Mouse (Mus musculus) small intestine, adult 2 months (tissue): ENCODE results near the gene Lef1.

Source experiments
- CTCF ChIP-seq: fragments of 200-500 bp; IDR thresholded peaks from 2 replicates; pipeline ENCODE4 v1.5.1; 2012; ENCODE audit warnings: low read depth, mild to moderate bottlenecking, control low read depth, inconsistent platforms, low read length, moderate library complexity, mixed read lengths; ENCODE audit not compliant: insufficient replicate concordance, insufficient read length; ENCODE audit errors: extremely low read depth
- POLR2A ChIP-seq: fragments of 200-500 bp; IDR thresholded peaks from 2 replicates; pipeline ENCODE4 v1.6.1; 2012; ENCODE audit warnings: low read depth, mild to moderate bottlenecking, control low read depth, inconsistent platforms, low read length, moderate library complexity

DNA sequence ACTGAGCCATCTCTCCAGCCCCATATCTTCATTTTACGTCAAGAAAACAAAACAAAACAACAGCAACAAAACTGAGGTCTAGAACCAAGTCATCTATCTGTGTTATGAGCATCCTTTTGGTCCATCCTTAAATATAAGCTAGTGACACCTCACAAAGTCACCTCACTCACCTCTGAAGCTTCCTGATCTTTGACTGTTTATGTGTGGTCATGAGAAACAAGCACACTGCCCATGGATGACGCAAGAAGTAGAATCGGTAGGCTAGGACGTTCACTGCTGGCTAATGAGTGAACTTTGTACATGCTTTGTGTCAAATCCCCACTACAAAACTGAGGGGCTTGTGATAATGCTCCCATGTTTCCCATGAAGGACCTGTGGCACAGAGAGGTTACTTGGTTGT lies 16.2 kb downstream of the Lef1 start:
- no peak for TF ChIP-seq CTCF
- TF ChIP-seq POLR2A = no peak
